Mouse (Mus musculus) erythroblast, embryonic 14.5 days (primary cell): ENCODE data around the gene 2410004B18Rik.

ENCODE experiments used
- GATA1 ChIP-seq: IDR thresholded peaks from 2 replicates; pipeline ENCODE4 v1.6.1; 2012; ENCODE audit warnings: low read length, inconsistent platforms, mixed read lengths
- TAL1 ChIP-seq: IDR thresholded peaks from 3 replicates; pipeline ENCODE4 v1.6.1; 2012; ENCODE audit warnings: low read length, inconsistent platforms, mixed read lengths

GRCm38 (mm10) chr3:145897749-145898148 is 40.1 kb upstream of the 2410004B18Rik start:
- TF ChIP-seq GATA1 (no peak), TAL1 (no peak)
